In the genomic region with DNA sequence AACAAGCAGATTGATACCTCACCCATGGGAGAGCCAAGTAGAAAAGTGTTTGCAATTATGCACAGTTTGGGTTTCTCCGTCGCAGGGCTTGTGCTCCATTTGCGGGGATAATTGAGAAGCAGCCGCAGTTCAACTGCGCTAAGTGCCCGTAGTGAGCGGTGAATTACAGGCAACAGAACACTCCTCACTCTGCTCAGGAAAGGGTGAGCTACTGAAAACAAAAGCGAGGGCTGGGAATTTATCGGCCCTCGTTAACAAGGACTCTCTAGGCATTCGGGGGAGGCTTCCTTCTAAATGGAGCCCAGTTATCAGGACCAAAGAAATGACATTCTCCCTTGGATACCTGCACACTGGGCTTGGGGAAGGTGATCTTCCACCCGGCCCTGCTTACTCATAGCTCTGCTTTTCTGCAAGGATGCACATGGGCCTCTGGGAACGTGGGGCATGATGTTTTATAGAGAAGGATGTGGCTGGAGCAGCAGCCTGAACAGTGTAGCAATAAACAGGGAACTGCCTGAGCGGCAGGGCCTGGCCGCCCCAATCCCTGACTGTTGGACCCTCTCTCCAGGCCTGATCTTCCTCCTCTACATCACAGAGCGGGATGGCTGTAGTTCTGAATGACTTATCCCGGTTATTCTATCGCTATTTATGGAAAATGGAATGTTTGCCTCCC, we compare ENCODE assay signal across 14 mouse cellular contexts.
DNase-seq lines count a peak whose midpoint lies in the region; ATAC-seq and TF ChIP-seq lines count a peak whose summit lies in the region.
"Had no signal": no experiment of that assay in that cellular context is flagged by ENCODE, and none has a peak within 500 bp of the region (broad histone marks: within the 10 kb centered on the region; RNA-seq: fewer than 3 reads in every experiment).

No protein-coding gene starts in this region.

- TF ChIP-seq CTCF in kidney, postnatal 0 days (IDR thresholded peaks at IDR 0.05; ENCODE audit: low read depth), result no peak
- no peak for TF ChIP-seq CTCF in kidney, adult 2 months (conservative IDR thresholded peaks at IDR 0.05; ENCODE audit: insufficient read depth, insufficient read length, low read depth, low read length)

- H3K4me1 ChIP-seq in kidney, postnatal 0 days (replicated peaks; ENCODE audit: insufficient read depth, low read length), result 0 out of 2 replicates have a peak, but pooled peaks cover 3% of the 10 kb centered on the region
- no peaks in the 10 kb centered on the region for H3K4me1 ChIP-seq in kidney, adult 2 months (ENCODE audit: control insufficient read depth, insufficient read depth, low read length)
- H3K4me1 ChIP-seq in forebrain, embryonic 13.5 days, result peaks cover 48% of the 10 kb centered on the region
- H3K4me1 ChIP-seq in neural tube, embryonic 15.5 days, result peaks cover 22% of the 10 kb centered on the region

- H3K27me3 ChIP-seq in kidney, postnatal 0 days (ENCODE audit: insufficient read depth, low read length), result no peaks in the 10 kb centered on the region
- H3K27me3 ChIP-seq in kidney, adult 2 months (replicated peaks; ENCODE audit: control insufficient read depth, insufficient read depth, low read length), result no peaks in the 10 kb centered on the region
- no peaks in the 10 kb centered on the region for H3K27me3 ChIP-seq in forebrain, embryonic 13.5 days
- no peaks in the 10 kb centered on the region for H3K27me3 ChIP-seq in neural tube, embryonic 15.5 days (replicated peaks)

- H3K9me3 ChIP-seq in kidney, postnatal 0 days (replicated peaks; ENCODE audit: low read length), result no peaks in the 10 kb centered on the region
- no peaks in the 10 kb centered on the region for H3K9me3 ChIP-seq in forebrain, embryonic 13.5 days (replicated peaks)
- no peaks in the 10 kb centered on the region for H3K9me3 ChIP-seq in neural tube, embryonic 15.5 days (replicated peaks)

- H3K36me3 ChIP-seq in kidney, postnatal 0 days (ENCODE audit: insufficient read depth, low read length), result no peaks in the 10 kb centered on the region
- no peaks in the 10 kb centered on the region for H3K36me3 ChIP-seq in kidney, adult 2 months (ENCODE audit: control insufficient read depth, insufficient read depth, low read length)
- H3K36me3 ChIP-seq in forebrain, embryonic 13.5 days (ENCODE audit: poor library complexity, severe bottlenecking), result peaks cover 7% of the 10 kb centered on the region
- H3K36me3 ChIP-seq in neural tube, embryonic 15.5 days, result no peaks in the 10 kb centered on the region

- intact Hi-C loops in gastrocnemius, postnatal 14 days (cut with DNase I; ENCODE audit: low total_unique reads), result no loop called here

- H3K9ac ChIP-seq in kidney, postnatal 0 days (ENCODE audit: low read depth, low read length), result no peak overlapping the region
- no peak overlapping the region for H3K9ac ChIP-seq in forebrain, embryonic 13.5 days
- H3K9ac ChIP-seq in neural tube, embryonic 15.5 days (replicated peaks), result peak overlapping the region; percentile 27; the same call in 1 of the 2 replicates

- no peak overlapping the region for H3K27ac ChIP-seq in kidney, postnatal 0 days
- H3K27ac ChIP-seq in kidney, adult 2 months (ENCODE audit: insufficient read depth, low read depth, low read length), result no peak overlapping the region
- peak overlapping the region; percentile 62 for H3K27ac ChIP-seq in forebrain, embryonic 13.5 days
- H3K27ac ChIP-seq in neural tube, embryonic 15.5 days (replicated peaks), result peak overlapping the region; percentile 52

- 31% methylated on average over 18 of the region's 18 CpGs for WGBS in kidney, postnatal 0 days
- 66% methylated on average over 18 of the region's 18 CpGs for WGBS in kidney, adult 2 months
- 30% methylated on average over 18 of the region's 18 CpGs for WGBS in forebrain, embryonic 13.5 days
- 21% methylated on average over 18 of the region's 18 CpGs for WGBS in neural tube, embryonic 15.5 days

- no peak for ATAC-seq in kidney, postnatal 0 days (replicated peaks; ENCODE audit: low FRiP score, low read depth)
- no peak for ATAC-seq in forebrain, embryonic 13.5 days
- peak; percentile 41; the same call in 1 of the 2 replicates for ATAC-seq in neural tube, embryonic 15.5 days (ENCODE audit: low FRiP score)

- no peak for TF ChIP-seq POLR2A in kidney, adult 2 months (IDR thresholded peaks at IDR 0.05; ENCODE audit: low read depth, low read length)

- H3K4me3 ChIP-seq in kidney, postnatal 0 days (replicated peaks; ENCODE audit: low read depth, low read length), result no peak overlapping the region
- H3K4me3 ChIP-seq in kidney, adult 2 months (ENCODE audit: insufficient read depth, low read depth, low read length), result no peak overlapping the region
- no peak overlapping the region for H3K4me3 ChIP-seq in forebrain, embryonic 13.5 days
- no peak overlapping the region for H3K4me3 ChIP-seq in neural tube, embryonic 15.5 days (replicated peaks)

- DNase-seq in kidney, postnatal 0 days (ENCODE audit: low spot score), result peak; percentile 56
- DNase-seq in kidney, adult 2 months, result no peak
- peak; percentile 31 for DNase-seq in embryo, embryonic 10.5 days (ENCODE audit: low spot score)
- no peak for DNase-seq in gastrocnemius, postnatal 14 days
- DNase-seq in thymus, postnatal 25 days, result no peak
- DNase-seq: adrenal gland, postnatal 10 days; heart, postnatal 36 days; kidney, postnatal 10 days; lung, postnatal 10 days; right cerebral cortex, postnatal 14 days; thymus, postnatal 4 days had no signal

- H3K4me2 ChIP-seq in kidney, postnatal 0 days (ENCODE audit: low read length), result no peak overlapping the region
- H3K4me2 ChIP-seq in forebrain, embryonic 13.5 days, result peak overlapping the region; percentile 13; the same call in 1 of the 2 replicates
- H3K4me2 ChIP-seq in neural tube, embryonic 15.5 days, result peak overlapping the region; percentile 9; the same call in 1 of the 2 replicates
- H3K4me2 ChIP-seq: liver, embryonic 11.5 days had no signal

Comparison
In these comparisons a context has a peak if more than half of its experiments do, and no peak if none do; other contexts are left out.
1. DNase-seq: peak in kidney, postnatal 0 days (single experiment) and embryo, embryonic 10.5 days (single experiment); none in kidney, adult 2 months (single experiment), gastrocnemius, postnatal 14 days (single experiment) and thymus, postnatal 25 days (single experiment).
2. H3K27ac ChIP-seq: peak in forebrain, embryonic 13.5 days (single experiment) and neural tube, embryonic 15.5 days (single experiment); none in kidney, postnatal 0 days (single experiment) and kidney, adult 2 months (single experiment).